Mouse (Mus musculus) midbrain, embryonic 13.5 days (tissue): ENCODE data around the gene Ptprs. TPM values are rescaled to one million over a fixed set of nuclear protein-coding genes. Genes with fewer than 3 reads are reported as not detected.

Experiments used
- ATAC-seq: fragments of 200-750 bp; cut with Nextera tagmentation; 2 replicates; pipeline ENCODE4 v1.8.0; 2017; ENCODE audit warnings: mild to moderate bottlenecking, moderate TSS enrichment, moderate library complexity
- H3K27ac ChIP-seq: fragments of 300-500 bp; sonication (generic); 2 replicates; pipeline ENCODE4 v1.5.1; 2015; ENCODE audit warnings: inconsistent platforms, mild to moderate bottlenecking, moderate library complexity
- H3K27me3 ChIP-seq: fragments of 300-500 bp; sonication (generic); 2 replicates; pipeline ENCODE4 v1.6.1; 2015; ENCODE audit warnings: mild to moderate bottlenecking, inconsistent platforms
- H3K36me3 ChIP-seq: fragments of 300-500 bp; sonication (generic); 2 replicates; pipeline ENCODE4 v1.6.1; 2015; ENCODE audit warnings: mild to moderate bottlenecking, inconsistent platforms
- H3K4me1 ChIP-seq: fragments of 300-500 bp; sonication (generic); replicated peaks from 2 replicates; pipeline ENCODE4 v1.6.1; 2015; ENCODE audit warnings: inconsistent platforms
- H3K4me2 ChIP-seq: fragments of 300-500 bp; sonication (generic); replicated peaks from 2 replicates; pipeline ENCODE4 v1.6.1; 2015; ENCODE audit warnings: moderate library complexity, mild to moderate bottlenecking, inconsistent platforms
- H3K4me3 ChIP-seq: fragments of 300-500 bp; sonication (generic); replicated peaks from 2 replicates; pipeline ENCODE4 v1.5.1; 2015; ENCODE audit warnings: mild to moderate bottlenecking, inconsistent platforms
- H3K9ac ChIP-seq: fragments of 300-500 bp; sonication (generic); replicated peaks from 2 replicates; pipeline ENCODE4 v1.6.1; 2015; ENCODE audit warnings: mild to moderate bottlenecking, inconsistent platforms
- H3K9me3 ChIP-seq: fragments of 300-500 bp; sonication (generic); 2 replicates; pipeline ENCODE4 v1.6.1; 2016; ENCODE audit warnings: mild to moderate bottlenecking, inconsistent platforms
- WGBS: fragments of 180-500 bp; shearing (Covaris S2); methylation state at CpG from one replicate; pipeline ENCODE4 v1.1.7; 2015; 5-methylcytosine and 5-hydroxymethylcytosine counted together
- microRNA-seq: library from miRNA; unstranded; fragments of <30 nt; microRNA quantifications from one replicate; pipeline ENCODE4, GENCODE M21; 2016
- polyA plus RNA-seq: library from polyadenylated mRNA; unstranded; fragments of >200 nt; fragmentation: Nextera tagmentation; extraction: Ambion mirVana; gene quantifications from 2 replicates; pipeline ENCODE4 v1.2.1, GENCODE M21; 2015

Ptprs gene
- polyA plus RNA-seq, 1 experiment from 2014 or later = 317 TPM

DNA sequence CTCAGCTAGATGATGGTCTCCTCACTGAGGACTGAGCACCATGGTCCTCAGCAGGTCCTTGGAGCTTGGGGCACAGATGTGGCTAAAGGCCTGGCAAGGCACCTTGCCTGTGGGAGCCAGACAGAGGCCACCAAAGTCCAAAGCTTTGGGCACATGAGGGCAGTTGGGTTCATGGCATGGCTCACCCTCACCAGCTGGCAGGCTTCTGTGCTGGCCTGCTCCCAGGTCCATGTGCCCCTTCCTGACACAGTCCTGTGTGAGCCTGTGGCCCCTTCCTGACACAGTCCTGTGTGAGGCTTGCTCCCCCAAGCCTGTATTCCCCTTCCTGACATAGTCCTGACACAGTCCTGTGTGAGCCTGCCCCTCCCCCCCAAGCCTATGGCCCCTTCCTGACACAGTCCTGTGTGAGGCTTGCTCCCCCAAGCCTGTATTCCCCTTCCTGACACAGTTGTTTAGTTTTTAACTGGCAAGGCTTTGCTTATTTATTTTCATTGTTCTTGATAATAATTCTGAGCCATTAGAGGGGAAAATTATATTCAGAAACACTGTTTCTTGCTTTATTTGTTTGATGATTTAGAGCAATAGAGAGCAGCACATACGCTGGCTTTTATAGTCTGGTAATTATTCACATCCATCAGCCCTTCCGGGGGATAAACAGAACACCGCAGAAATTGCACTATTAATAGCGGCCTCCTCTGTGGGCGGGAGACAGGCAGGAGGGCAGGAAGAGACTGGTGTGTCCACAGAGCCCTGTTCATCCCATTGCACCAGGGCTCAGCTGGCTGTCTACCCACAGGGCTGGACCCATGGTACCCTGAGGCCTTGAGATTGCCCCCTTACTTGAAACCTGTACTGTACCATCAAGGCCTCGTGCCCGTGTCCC, 110.3 kb downstream of the Ptprs start:
- Histone ChIP-seq H3K36me3 (peaks cover 79% of the 10 kb centered on the region), H3K4me3 (no peak overlapping the region), H3K9me3 (no peaks in the 10 kb centered on the region), H3K4me1 (peaks cover 60% of the 10 kb centered on the region), H3K27me3 (no peaks in the 10 kb centered on the region), H3K27ac (peak overlapping the region; percentile 79), H3K4me2 (no peak overlapping the region), H3K9ac (no peak overlapping the region)
- 67% methylated on average over 7 of the region's 7 CpGs for WGBS
- ATAC-seq = peak; percentile 49

Small RNA genes within 50 kb of the gene (microRNA-seq; reads per million reads assigned to microRNA genes)
- 7.2 reads per million, percentile 23 among the genes with 10 or more reads in this experiment for gene Mir6977

Other genes starting within 250 kb of the Ptprs start
- 18.1 and 19.4 TPM in 2 replicates for gene Fem1a, start 219.7 kb downstream of the Ptprs start, polyA plus RNA-seq
- gene Ticam1, start 199.7 kb downstream of the Ptprs start, polyA plus RNA-seq = 1.0 and 1.3 TPM in 2 replicates
- gene Plin3, start 183.6 kb downstream of the Ptprs start, polyA plus RNA-seq = 14.8 and 16.7 TPM in 2 replicates
- not detected in 2 replicates for gene Arrdc5, start 176.2 kb downstream of the Ptprs start, polyA plus RNA-seq
- gene Uhrf1, start 173.2 kb downstream of the Ptprs start, polyA plus RNA-seq = 59.9 and 62.8 TPM in 2 replicates
- gene Kdm4b, start 150.4 kb downstream of the Ptprs start, polyA plus RNA-seq = 62.1 and 77.3 TPM in 2 replicates
- 0.17 TPM in 1 of 2 replicates, not detected in the other for gene Znrf4, start 35.9 kb upstream of the Ptprs start, polyA plus RNA-seq
- 0.90 and 1.3 TPM in 2 replicates for gene Gm20219, start 77.9 kb upstream of the Ptprs start, polyA plus RNA-seq
- 74.1 and 89.0 TPM in 2 replicates for gene Safb2, start 108.1 kb upstream of the Ptprs start, polyA plus RNA-seq
- gene Safb, start 108.3 kb upstream of the Ptprs start, polyA plus RNA-seq = 112 and 127 TPM in 2 replicates
- 198 and 199 TPM in 2 replicates for gene 2410015M20Rik, start 133.3 kb upstream of the Ptprs start, polyA plus RNA-seq
- gene Rpl36, start 136.9 kb upstream of the Ptprs start, polyA plus RNA-seq = 1,197 and 1,215 TPM in 2 replicates
- 40.9 and 43.4 TPM in 2 replicates for gene Lonp1, start 150.4 kb upstream of the Ptprs start, polyA plus RNA-seq
- gene Catsperd, start 151.7 kb upstream of the Ptprs start, polyA plus RNA-seq = 1.8 and 2.0 TPM in 2 replicates
- 108 and 109 TPM in 2 replicates for gene Ranbp3, start 196.8 kb upstream of the Ptprs start, polyA plus RNA-seq
- gene Ndufa11, start 241.3 kb upstream of the Ptprs start, polyA plus RNA-seq = 465 and 479 TPM in 2 replicates
- 15.5 and 18.2 TPM in 2 replicates for gene Vmac, start 241.5 kb upstream of the Ptprs start, polyA plus RNA-seq